Mouse (Mus musculus): ENCODE measurements around the gene Kirrel3.

Kirrel3 gene

DNA sequence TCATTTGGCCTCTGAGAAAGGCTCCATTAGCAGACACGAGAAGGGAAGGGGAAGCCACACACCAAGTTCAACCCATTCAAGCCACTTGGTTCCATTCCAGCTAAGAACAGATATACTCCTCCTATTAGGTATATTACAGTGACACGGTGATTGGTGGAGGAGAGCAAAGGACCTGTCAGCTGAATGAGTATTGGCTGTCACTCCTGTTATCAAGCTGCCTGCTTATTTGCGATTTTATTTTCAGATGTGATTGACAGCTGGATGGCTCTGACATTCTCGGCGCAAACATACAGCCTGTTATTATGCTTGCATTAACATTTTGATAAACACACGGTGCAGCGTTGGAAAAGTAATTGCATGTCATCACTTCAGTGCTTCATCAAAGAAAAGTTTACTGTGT lies 118.1 kb downstream of the Kirrel3 start:
- DNase-seq (ENCODE audit: low spot score in 2 of 2), result no peak

- DNase-seq (ENCODE audit: low spot score in 2 of 2), result no peak
Measured at GRCm38 (mm10) chr9:34604931-34605330, 119.2 kb downstream of the Kirrel3 start.

DNA sequence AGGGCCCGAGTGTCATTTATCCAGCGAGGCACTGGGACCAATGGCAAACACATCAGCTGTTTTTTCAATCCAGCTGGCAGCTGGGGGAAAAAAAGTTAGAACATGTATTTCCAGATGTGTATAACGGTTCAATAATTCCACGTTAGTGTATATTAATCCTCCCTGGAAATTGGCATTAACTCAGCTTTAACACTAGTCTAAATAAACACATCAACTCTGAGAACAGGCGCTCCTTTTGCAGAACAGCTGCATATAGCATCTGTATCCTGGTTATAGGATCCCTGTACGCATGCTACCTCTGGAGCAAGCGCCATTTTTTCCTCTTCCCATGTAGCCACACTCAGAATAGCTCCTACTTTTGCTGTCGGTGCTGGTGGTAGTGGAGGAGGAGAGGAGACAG lies 119.8 kb downstream of the Kirrel3 start:
- no peak for DNase-seq (ENCODE audit: low spot score in 2 of 2)

DNA sequence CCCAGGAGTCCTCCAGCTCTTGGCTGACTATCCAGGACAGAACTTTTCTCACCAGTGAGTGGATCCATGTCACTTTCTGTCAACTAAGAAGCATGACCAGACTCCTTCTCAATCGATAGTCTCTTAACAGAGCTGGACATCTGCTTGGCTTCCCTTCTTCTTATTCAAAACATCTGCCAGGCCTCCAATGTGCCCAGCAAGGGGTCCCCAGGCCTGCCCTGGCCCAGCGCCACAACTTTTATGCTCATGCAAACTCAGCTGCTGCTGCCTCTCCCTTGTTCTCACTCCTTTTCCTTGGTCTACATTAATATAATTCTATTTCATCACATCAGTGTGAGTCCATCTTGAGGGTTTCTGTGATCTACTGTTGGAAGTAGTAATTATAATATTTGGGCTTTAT lies 122.3 kb downstream of the Kirrel3 start:
- no peak for DNase-seq (ENCODE audit: low spot score in 2 of 2)

DNA sequence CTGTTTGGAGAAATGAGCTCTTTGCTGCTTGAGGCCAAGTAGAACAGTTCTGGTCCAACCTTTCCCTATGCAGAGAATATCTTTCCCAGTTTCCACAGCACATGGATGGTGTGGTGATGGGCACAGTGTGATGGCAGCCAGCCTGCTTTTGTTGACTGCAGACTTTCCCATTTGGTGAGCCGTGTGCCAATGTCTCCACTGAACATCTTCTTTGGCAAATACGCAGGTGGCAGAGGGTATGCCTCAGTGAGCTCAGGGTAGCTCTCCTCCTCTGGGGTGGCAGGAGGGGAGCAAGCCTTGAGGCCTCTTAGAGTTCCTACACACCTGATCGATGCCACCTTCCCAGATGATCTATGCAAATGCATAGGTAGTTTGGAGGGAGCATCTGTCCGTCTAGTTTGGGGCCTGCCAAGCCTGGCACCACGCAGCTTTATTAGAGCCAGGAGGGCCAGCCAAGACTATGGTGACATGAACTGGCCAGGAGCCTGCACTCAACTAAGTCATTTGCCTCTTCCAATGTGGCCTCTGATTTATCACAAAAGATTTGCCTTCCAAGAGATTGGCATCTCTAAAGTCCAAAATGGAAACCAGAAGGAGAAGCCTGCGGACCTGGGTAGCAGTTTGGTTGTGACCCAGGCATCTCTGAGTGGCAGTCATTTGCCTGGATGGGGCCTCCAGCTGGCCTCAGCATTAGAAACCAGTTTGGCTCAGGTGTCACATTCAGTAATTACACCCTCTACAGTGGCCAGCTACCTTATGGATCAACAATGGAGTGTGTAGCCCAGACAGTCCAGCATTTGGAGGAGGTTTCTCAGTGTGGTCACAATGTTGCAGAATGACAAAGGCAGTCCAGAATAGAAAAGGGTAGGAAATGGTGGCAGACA lies 127.4 kb downstream of the Kirrel3 start:
- no peak for DNase-seq (ENCODE audit: low spot score in 2 of 2)

DNA sequence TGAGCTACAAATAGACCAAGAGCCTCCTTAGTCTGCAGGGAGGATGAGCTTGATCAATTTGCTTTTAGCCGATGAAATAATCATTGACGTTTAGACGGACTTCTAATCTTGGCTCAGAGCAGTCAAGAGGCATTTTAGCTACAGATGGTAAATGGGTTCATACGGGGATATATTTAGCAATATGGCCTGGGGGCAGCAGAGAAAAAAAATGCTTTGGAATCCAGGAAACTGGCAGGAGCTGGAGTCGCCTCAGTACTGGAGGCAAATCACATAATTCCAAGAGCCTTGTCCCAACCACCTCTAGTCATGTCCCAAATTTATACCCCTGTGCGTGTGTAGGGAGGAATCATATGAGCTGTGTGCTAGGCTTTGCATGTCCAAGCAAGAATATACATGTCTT lies 132.4 kb downstream of the Kirrel3 start:
- DNase-seq (ENCODE audit: low spot score in 2 of 2), result no peak

DNA sequence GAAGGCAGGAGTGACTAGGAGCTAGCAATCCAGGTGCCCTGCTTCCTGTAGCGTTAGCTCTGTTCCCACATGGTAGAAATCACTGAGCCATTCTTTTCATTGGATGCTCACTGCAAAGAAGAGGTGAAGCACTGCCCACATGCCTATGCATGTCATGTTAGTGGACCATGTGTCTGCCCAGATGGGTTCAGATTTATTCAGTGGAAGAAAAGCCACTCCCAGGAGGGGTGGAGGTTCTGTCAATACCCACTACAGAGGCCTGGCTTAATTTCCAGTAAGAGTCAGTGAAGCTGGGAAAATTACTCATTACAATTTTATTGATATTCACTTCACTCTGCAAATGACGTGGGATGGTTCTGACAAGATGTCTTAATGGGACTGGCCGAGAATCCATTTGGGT lies 134.2 kb downstream of the Kirrel3 start:
- DNase-seq (ENCODE audit: low spot score in 2 of 2), result no peak

- DNase-seq (ENCODE audit: low spot score in 2 of 2), result no peak
Measured at GRCm38 (mm10) chr9:34623526-34623925, 137.8 kb downstream of the Kirrel3 start.

- DNase-seq (ENCODE audit: low spot score in 2 of 2), result no peak
Measured at GRCm38 (mm10) chr9:34624021-34624420, 138.3 kb downstream of the Kirrel3 start.

DNA sequence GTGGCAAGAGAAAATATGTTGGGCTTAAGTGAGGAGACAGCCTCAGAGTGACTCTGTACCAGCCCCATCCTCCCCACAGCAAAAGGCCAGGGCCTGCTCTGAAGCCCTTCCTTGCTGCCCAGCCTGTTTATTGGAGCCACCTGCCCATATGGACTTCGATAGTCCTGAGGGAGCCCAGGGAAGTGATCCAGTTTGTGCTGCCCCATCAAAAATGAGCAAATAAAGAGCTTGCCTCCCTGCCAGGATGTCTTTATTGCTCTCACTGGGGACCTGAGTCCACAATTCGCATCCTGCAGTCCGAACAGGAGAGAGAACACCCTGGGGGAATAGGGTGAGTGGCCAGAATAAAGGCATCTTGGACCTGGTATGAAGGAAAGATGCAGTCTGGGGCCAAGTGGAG lies 143.1 kb downstream of the Kirrel3 start:
- DNase-seq (ENCODE audit: low spot score in 2 of 2), result no peak

DNA sequence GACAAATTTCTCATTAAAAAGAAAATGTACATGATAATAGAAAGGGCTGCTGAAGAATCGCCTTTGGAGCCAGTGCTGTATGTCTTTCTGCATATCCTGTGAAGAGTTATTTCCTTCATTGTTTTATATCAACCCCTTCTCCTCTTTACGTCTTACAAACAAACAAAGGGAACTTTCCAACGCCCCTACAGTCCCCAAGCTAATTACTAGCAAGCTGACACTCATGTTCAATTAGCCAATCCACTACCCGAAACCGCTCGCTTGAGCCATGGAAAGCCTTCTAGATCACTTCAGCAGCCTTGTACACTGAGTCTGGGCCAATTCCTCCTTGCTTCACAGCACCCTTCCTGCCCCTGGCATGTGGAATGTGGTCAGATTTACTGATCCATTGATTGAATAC lies 150.0 kb downstream of the Kirrel3 start:
- no peak for DNase-seq (ENCODE audit: low spot score in 2 of 2)

- DNase-seq (ENCODE audit: low spot score in 2 of 2), result no peak
Measured at GRCm38 (mm10) chr9:34643917-34644316, 158.2 kb downstream of the Kirrel3 start.

DNA sequence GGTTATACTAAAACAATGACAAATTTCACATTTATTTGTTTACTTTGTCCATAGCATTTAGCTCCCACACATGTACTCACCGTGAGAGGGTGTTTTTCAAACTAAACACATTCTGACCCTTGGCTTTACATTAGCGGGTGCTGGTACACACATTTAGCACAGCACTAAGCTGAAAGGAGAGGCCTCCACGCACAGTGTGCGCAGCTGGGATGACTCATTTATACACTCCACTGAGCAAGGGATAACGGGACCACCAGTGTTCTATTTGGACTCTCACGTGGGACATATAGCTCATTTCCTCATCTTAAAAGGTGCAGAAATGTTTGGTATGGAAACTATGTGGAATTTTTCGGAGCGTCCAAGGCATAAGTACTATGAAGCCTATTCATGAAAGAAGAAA lies 158.7 kb downstream of the Kirrel3 start:
- DNase-seq (ENCODE audit: low spot score in 2 of 2), result no peak

GRCm38 (mm10) chr9:34646831-34647230 lies 161.1 kb downstream of the Kirrel3 start:
- no peak for DNase-seq (ENCODE audit: low spot score in 2 of 2)

DNA sequence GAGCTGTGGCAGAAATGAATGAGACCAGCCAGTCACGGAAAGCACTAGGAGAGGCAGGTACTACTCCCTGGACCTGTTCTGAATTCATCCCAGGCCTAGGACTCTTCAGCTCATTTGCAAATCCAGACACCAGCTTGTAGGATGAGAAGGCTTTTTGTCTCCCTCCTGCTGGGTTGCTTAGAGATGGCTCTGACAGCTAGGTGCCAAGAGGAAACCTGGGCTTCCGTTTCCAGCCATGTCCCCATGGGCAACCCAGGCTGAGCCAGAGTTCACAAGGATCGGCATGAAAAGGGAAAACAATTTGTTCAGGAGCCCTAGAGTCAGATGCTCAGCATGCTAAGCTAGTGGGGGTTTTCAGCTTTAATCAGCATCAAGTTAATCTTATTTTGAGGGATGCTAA lies 166.6 kb downstream of the Kirrel3 start:
- no peak for DNase-seq (ENCODE audit: low spot score in 2 of 2)

DNA sequence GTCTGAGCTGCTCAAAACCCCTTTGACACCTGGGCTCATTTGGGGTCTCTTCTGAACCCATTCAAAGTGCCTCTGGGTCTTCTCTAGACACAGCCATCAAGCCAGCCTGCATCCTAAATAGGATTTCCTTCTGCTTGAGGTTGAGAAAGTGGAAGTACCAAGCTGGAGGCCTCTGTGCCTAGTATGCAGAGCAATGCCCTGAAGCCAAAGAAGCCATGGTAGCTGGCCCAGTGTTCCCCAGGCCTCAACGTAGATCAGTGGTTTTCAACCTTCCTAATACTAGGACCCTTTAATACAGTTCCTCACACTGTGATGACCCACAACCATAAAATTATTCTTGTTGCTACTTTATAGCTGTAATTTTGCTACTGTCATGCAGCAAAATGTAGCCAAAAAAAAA lies 167.4 kb downstream of the Kirrel3 start:
- no peak for DNase-seq (ENCODE audit: low spot score in 2 of 2)

- no peak for DNase-seq (ENCODE audit: low spot score in 2 of 2)
Measured at GRCm38 (mm10) chr9:34660566-34660965, 174.9 kb downstream of the Kirrel3 start.

DNA sequence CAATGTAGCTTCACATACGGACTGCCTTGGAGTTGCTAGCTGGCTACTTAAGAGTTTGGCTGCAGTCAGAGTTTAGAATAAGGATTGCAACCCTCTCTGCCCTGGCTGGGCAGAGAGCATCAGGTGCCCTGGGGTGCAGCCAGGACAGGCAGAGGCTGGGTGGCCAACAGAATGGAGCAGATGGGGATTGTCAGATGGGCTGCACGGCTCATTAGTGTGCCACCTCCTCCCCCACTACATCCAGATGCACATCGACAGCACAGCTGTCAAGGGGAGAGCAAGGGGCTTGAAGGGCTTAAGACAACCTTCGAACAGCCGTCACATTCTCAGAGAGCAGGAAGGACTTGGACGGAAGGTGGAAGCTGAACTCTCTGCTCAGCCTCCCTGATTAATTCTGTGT lies 177.7 kb downstream of the Kirrel3 start:
- no peak for DNase-seq (ENCODE audit: low spot score in 2 of 2)

DNA sequence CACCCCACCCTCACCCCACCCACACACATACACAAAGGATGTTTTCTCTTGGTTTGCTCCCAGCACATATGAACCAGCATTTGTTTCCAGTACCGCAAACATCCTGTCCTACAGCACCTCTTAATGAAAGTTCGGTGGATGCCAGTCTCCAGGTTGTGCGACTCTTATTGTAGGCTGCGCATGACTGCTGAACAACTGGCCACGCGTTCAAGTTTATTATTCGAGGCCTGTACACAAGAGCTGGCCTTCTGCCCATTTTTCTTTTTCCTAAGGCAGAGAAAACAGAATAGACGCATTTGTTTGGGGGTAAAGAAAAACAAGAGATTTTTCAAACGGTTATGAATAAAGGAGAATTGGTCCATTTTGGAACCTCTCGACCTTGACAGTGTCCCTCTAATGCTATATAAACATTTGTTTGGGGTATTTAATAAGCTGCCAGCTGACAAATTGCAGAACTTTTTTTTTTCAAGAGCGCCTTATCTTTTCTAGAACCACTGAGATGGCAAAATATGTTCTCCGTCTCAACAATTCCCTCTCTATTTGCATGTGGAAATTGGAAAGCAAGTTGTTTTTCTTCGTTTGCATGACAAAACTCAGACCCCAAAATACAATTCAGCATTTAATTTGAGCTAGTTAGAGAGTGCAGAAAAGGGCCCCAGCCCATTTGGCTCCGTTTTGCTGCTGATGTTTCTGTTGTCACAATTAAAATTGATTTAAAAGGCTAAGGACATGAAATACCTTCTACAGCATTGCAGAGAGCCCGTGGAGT lies 179.9 kb downstream of the Kirrel3 start:
- no peak for DNase-seq (ENCODE audit: low spot score in 2 of 2)

DNA sequence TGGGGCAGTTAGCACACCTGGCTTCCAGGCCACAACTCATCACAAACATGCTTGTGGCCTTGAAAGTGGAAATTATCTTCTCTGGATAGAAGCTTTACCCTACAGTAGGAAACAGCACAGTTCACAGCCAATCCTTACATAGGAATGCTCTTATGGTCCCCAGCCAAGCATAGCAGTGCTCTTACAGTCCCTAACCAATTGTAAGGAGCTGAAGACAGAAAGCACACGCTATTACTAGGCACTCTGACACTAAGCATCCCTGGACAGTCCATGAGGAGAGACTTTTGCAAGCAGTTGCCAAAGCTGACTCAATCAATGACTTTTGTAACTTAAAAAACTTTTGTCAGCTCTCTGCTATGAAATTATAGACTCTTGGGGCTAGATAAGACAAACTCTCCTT lies 181.5 kb downstream of the Kirrel3 start:
- no peak for DNase-seq (ENCODE audit: low spot score in 2 of 2)

- no peak for DNase-seq (ENCODE audit: low spot score in 2 of 2)
Measured at GRCm38 (mm10) chr9:34670906-34671305, 185.2 kb downstream of the Kirrel3 start.

- no peak for DNase-seq (ENCODE audit: low spot score in 2 of 2)
Measured at GRCm38 (mm10) chr9:34686798-34687197, 201.1 kb downstream of the Kirrel3 start.

DNA sequence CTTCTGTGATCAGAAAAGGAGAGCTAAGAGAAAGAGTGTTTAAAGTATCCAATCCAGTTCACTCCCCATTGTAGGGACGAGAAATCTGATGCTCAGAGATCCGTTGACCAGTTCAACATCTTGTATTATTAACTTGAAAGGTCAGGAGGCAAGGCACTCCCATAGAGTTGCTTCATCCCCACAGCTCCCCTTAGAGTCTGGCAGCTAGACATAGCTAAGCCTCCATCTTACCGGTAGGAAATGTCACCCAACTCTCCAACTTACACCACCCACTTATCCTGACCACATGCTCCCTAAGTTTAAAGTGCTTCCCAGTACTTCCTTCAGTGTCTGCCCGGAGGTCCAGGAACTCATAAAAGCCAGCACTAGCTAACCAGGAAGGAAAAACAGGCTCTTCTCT lies 202.7 kb downstream of the Kirrel3 start:
- DNase-seq (ENCODE audit: low spot score in 2 of 2), result no peak

Data from frontal cortex, postnatal 25 days (tissue).